In the genomic region with DNA sequence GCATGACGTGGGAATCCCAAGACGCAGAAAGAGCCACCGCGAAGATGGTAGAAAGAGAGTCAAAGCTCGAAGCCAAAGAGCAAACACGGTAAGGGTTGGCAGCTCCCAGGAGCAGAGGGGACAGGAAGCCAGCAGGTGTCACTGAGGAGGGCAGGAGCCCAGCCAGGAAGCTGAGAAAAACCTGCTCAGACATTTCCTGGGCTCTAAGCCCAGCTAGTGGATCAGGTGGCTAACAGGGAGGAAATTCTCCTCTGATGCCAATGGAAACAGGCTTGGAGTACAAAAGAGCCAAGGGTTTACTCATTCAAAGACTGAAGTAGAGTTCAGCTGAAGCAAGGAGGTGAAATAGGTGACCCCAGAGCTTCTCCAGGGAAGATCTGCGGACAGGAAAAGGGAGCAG, we compare ENCODE assay signal across 13 mouse cellular contexts.
DNase-seq lines count a peak whose midpoint lies in the region; ATAC-seq lines count a peak whose summit lies in the region.
"Had no signal": no experiment of that assay in that cellular context is flagged by ENCODE, and none has a peak within 500 bp of the region (broad histone marks: within the 10 kb centered on the region; RNA-seq: fewer than 3 reads in every experiment).

No protein-coding gene starts in this region.

- H3K36me3 ChIP-seq in heart, embryonic 11.5 days (ENCODE audit: control insufficient read depth, insufficient read depth, low read length): no peaks in the 10 kb centered on the region
- H3K36me3 ChIP-seq: embryonic facial prominence, embryonic 15.5 days; neural tube, embryonic 12.5 days had no signal

- H3K4me1 ChIP-seq in heart, embryonic 11.5 days (ENCODE audit: control insufficient read depth, insufficient read depth, low read length): no peaks in the 10 kb centered on the region
- H3K4me1 ChIP-seq: megakaryocyte, embryonic 14.5 days had no signal

- no peak for ATAC-seq in heart, embryonic 11.5 days (replicated peaks; ENCODE audit: insufficient number of reproducible peaks, low FRiP score, low TSS enrichment)

- peak; percentile 24 for DNase-seq in heart, adult 8-10 months (ENCODE audit: low spot score)
- peak; percentile 7 for DNase-seq in ovary, postnatal 14 days (ENCODE audit: low spot score)
- DNase-seq in ovary, postnatal 10 days (ENCODE audit: low spot score): no peak
- DNase-seq in cerebellum, adult 9-11 months: peak; percentile 95
- peak; percentile 11 for DNase-seq in skeletal muscle tissue, adult 2 months (ENCODE audit: low read depth, low spot score)
- DNase-seq in spleen, postnatal 10 days (ENCODE audit: low spot score in 2 of 2): no peak
- DNase-seq: layer of hippocampus, postnatal 36 days; thymus, adult 18-20 months had no signal

- H3K4me3 ChIP-seq in heart, embryonic 11.5 days (ENCODE audit: low read depth, low read length): no peak overlapping the region
- H3K4me3 ChIP-seq: embryonic facial prominence, embryonic 15.5 days; megakaryocyte, embryonic 14.5 days; neural tube, embryonic 12.5 days had no signal

- 69% methylated on average over 7 of the region's 7 CpGs for WGBS in heart, embryonic 11.5 days (ENCODE audit: insufficient replicate concordance)

- H3K27me3 ChIP-seq in heart, embryonic 11.5 days (ENCODE audit: control insufficient read depth, insufficient read depth, low read length): no peaks in the 10 kb centered on the region
- H3K27me3 ChIP-seq: embryonic facial prominence, embryonic 15.5 days; megakaryocyte, embryonic 14.5 days had no signal

- no peaks in the 10 kb centered on the region for H3K9me3 ChIP-seq in heart, embryonic 11.5 days (replicated peaks; ENCODE audit: control insufficient read depth, low read length)
- H3K9me3 ChIP-seq: embryonic facial prominence, embryonic 15.5 days; neural tube, embryonic 12.5 days had no signal

- no peak overlapping the region for H3K4me2 ChIP-seq in heart, embryonic 11.5 days
- H3K4me2 ChIP-seq: embryonic facial prominence, embryonic 15.5 days; liver, embryonic 11.5 days; neural tube, embryonic 12.5 days had no signal

- H3K27ac ChIP-seq in heart, embryonic 11.5 days (ENCODE audit: low read depth, low read length): no peak overlapping the region
- H3K27ac ChIP-seq: embryonic facial prominence, embryonic 15.5 days; neural tube, embryonic 12.5 days had no signal

- no peak overlapping the region for H3K9ac ChIP-seq in heart, embryonic 11.5 days (ENCODE audit: low read depth, low read length)
- H3K9ac ChIP-seq: embryonic facial prominence, embryonic 15.5 days; neural tube, embryonic 12.5 days had no signal

Comparison
In these comparisons a context has a peak if more than half of its experiments do, and no peak if none do; other contexts are left out.
1. DNase-seq: peak in heart, adult 8-10 months (single experiment), ovary, postnatal 14 days (single experiment), cerebellum, adult 9-11 months (single experiment) and skeletal muscle tissue, adult 2 months (single experiment); none in ovary, postnatal 10 days (single experiment) and spleen, postnatal 10 days (0 of 2).